Mouse (Mus musculus): ENCODE measurements around the gene Btbd16. TPM values are rescaled to one million over a fixed set of nuclear protein-coding genes. Genes with fewer than 3 reads are reported as not detected.

The Btbd16 gene
- polyA plus RNA-seq, 1 experiment from 2014 or later, result not detected

- no peaks in the 10 kb centered on the region for H3K36me3 ChIP-seq (ENCODE audit: control insufficient read depth, insufficient read depth, low read length)
- no peaks in the 10 kb centered on the region for H3K27me3 ChIP-seq (ENCODE audit: control insufficient read depth, insufficient read depth, low read length)
- no peak overlapping the region for H3K4me3 ChIP-seq (ENCODE audit: low read depth, low read length)
- H3K9ac ChIP-seq (ENCODE audit: low read length), result peak overlapping the region; percentile 41; the same call in 1 of the 2 replicates
- no peak overlapping the region for H3K4me2 ChIP-seq
- H3K4me1 ChIP-seq (ENCODE audit: control insufficient read depth, insufficient read depth, low read length), result peaks cover 13% of the 10 kb centered on the region
- no peak overlapping the region; the same call in 1 of the 2 replicates for H3K27ac ChIP-seq (ENCODE audit: low read depth, low read length)
- WGBS, result 18% methylated on average over 11 of the region's 11 CpGs
- ATAC-seq (ENCODE audit: low FRiP score) (no peak), DNase-seq (ENCODE audit: low spot score, missing footprints) (peak; percentile 90)
- H3K9me3 ChIP-seq (ENCODE audit: control insufficient read depth, low read length), result no peaks in the 10 kb centered on the region
These were observed 86.9 kb downstream of the Btbd16 start for GRCm38 (mm10) chr7:130860721-130861142.

- WGBS, result 70% methylated on average over 1 of the region's 1 CpGs
- H3K4me2 ChIP-seq, result no peak overlapping the region
- ATAC-seq (ENCODE audit: low FRiP score) (no peak), DNase-seq (ENCODE audit: low spot score, missing footprints) (no peak)
- peaks cover 17% of the 10 kb centered on the region for H3K4me1 ChIP-seq (ENCODE audit: control insufficient read depth, insufficient read depth, low read length)
- no peak overlapping the region for H3K27ac ChIP-seq (ENCODE audit: low read depth, low read length)
- no peaks in the 10 kb centered on the region for H3K9me3 ChIP-seq (ENCODE audit: control insufficient read depth, low read length)
- H3K27me3 ChIP-seq (ENCODE audit: control insufficient read depth, insufficient read depth, low read length), result no peaks in the 10 kb centered on the region
- H3K4me3 ChIP-seq (ENCODE audit: low read depth, low read length), result no peak overlapping the region
- no peak overlapping the region for H3K9ac ChIP-seq (ENCODE audit: low read length)
- no peaks in the 10 kb centered on the region for H3K36me3 ChIP-seq (ENCODE audit: control insufficient read depth, insufficient read depth, low read length)
These were observed 88.6 kb downstream of the Btbd16 start for GRCm38 (mm10) chr7:130862501-130862900.

- Histone ChIP-seq H3K4me3 (ENCODE audit: low read depth, low read length) (no peak overlapping the region), H3K9ac (ENCODE audit: low read length) (no peak overlapping the region), H3K27ac (ENCODE audit: low read depth, low read length) (no peak overlapping the region), H3K4me2 (no peak overlapping the region), H3K27me3 (ENCODE audit: control insufficient read depth, insufficient read depth, low read length) (no peaks in the 10 kb centered on the region), H3K4me1 (ENCODE audit: control insufficient read depth, insufficient read depth, low read length) (peaks cover 15% of the 10 kb centered on the region), H3K36me3 (ENCODE audit: control insufficient read depth, insufficient read depth, low read length) (no peaks in the 10 kb centered on the region), H3K9me3 (ENCODE audit: control insufficient read depth, low read length) (no peaks in the 10 kb centered on the region)
- ATAC-seq (ENCODE audit: low FRiP score), result no peak
- WGBS, result 79% methylated on average over 7 of the region's 7 CpGs
- DNase-seq (ENCODE audit: low spot score, missing footprints), result no peak
These were observed 90.8 kb downstream of the Btbd16 start for GRCm38 (mm10) chr7:130864711-130865110.

DNA sequence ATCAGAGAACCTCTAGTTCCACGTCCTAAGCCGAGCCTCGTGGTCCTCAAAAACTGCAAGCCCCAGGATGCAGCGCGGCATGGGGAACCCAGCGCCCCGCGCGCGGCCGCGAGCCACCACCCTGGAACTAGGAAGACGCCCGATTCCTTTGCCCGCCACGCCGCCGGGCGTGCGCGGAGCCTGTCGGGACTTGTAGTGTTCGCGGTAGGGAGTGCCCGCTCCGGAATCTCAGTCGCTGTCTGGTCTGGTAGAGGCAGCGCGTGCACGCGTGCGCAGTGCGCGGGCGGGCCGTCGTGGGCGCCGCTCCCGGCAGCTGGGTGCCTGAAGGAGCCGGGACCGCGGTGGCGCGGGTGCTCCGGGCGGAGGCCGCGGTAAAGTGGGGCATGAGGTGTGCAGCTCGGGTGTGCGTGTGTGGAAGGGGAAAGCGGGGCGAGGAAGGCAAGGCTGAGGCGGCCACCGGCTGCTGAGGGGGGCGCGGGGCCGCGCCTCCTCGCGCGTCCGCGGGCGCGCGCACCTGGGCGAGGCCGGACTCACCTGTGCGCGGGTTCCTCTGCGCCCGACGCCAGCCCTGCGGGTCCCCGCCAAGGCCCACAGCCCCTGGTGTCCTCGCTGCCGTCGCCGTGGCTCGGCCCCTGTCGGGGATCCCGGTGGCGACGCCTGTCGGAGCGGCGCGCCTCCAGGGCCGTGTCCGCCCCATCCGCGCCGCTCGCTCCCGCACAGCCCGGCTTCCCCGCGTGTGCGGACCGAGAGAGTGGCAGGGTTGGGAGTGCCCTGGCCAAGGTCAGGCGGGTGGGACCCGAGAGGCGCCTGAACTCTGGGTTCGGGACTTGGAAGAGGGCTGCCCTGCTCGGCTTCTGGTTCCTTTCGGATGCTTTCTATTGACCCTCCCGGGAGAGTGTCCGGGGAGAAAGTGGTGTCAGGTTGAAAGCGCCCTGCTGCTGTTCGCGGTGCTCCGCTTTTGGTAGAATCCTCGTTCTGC, 92.0 kb downstream of the Btbd16 start, which contains the start of gene Plekha1:
Gene Plekha1 (plus strand): TSS at position 144 of the 979 bp plus-strand sequence.
- under 1% methylated on average over 87 of the region's 114 CpGs for WGBS
- ATAC-seq (ENCODE audit: low FRiP score), result peak; percentile 97

DNA sequence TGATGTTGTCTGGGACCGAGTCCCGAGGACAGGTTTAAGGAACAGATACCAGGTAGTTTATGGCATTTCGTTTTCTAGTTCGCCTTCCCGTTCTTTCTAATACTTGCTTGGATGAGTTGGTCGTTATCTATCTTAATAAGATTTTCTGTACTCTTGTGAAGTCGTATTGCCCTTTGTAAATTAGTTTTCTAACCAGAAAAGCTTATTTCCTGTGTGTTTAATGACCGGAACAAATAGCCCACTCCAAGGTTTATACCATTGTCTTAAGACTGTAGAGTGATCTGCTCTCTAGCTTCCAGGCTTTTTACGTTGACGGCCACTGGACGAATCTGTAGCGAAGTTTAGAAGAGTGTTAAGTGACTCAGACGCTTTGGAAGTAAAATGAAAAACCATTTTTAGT, 92.8 kb downstream of the Btbd16 start:
- 2% methylated on average over 13 of the region's 13 CpGs for WGBS
- H3K4me2 ChIP-seq, result peak overlapping the region; percentile 61
- ATAC-seq (ENCODE audit: low FRiP score) (no peak), DNase-seq (ENCODE audit: low spot score, missing footprints) (peak; percentile 87)
- H3K27me3 ChIP-seq (ENCODE audit: control insufficient read depth, insufficient read depth, low read length), result no peaks in the 10 kb centered on the region
- H3K4me3 ChIP-seq (ENCODE audit: low read depth, low read length), result peak overlapping the region; percentile 89
- H3K36me3 ChIP-seq (ENCODE audit: control insufficient read depth, insufficient read depth, low read length), result no peaks in the 10 kb centered on the region
- H3K9ac ChIP-seq (ENCODE audit: low read length), result peak overlapping the region; percentile 91
- no peaks in the 10 kb centered on the region for H3K9me3 ChIP-seq (ENCODE audit: control insufficient read depth, low read length)
- H3K27ac ChIP-seq (ENCODE audit: low read depth, low read length), result no peak overlapping the region
- peaks cover 5% of the 10 kb centered on the region for H3K4me1 ChIP-seq (ENCODE audit: control insufficient read depth, insufficient read depth, low read length)

More for the DNA sequence above, 92.0 kb downstream of the Btbd16 start, which contains the start of gene Plekha1:
- DNase-seq (ENCODE audit: low spot score, missing footprints), result peak; percentile 99
- H3K4me1 ChIP-seq (ENCODE audit: control insufficient read depth, insufficient read depth, low read length), result peaks cover 7% of the 10 kb centered on the region
- no peaks in the 10 kb centered on the region for H3K9me3 ChIP-seq (ENCODE audit: control insufficient read depth, low read length)
- peak within 1 kb of the TSS; percentile 61 for H3K4me2 ChIP-seq
- H3K27me3 ChIP-seq (ENCODE audit: control insufficient read depth, insufficient read depth, low read length), result no peaks in the 10 kb centered on the region
- peak within 1 kb of the TSS; percentile 89 for H3K4me3 ChIP-seq (ENCODE audit: low read depth, low read length)
- H3K27ac ChIP-seq (ENCODE audit: low read depth, low read length), result peak within 1 kb of the TSS; percentile 35; the same call in 1 of the 2 replicates
- H3K9ac ChIP-seq (ENCODE audit: low read length), result peak within 1 kb of the TSS; percentile 91
- no peaks in the 10 kb centered on the region for H3K36me3 ChIP-seq (ENCODE audit: control insufficient read depth, insufficient read depth, low read length)

GRCm38 (mm10) chr7:130867256-130867655, 93.4 kb downstream of the Btbd16 start:
- Histone ChIP-seq H3K4me1 (ENCODE audit: control insufficient read depth, insufficient read depth, low read length) (peaks cover 5% of the 10 kb centered on the region; the same call in 1 of the 2 replicates), H3K36me3 (ENCODE audit: control insufficient read depth, insufficient read depth, low read length) (no peaks in the 10 kb centered on the region), H3K9ac (ENCODE audit: low read length) (no peak overlapping the region), H3K4me3 (ENCODE audit: low read depth, low read length) (no peak overlapping the region), H3K27me3 (ENCODE audit: control insufficient read depth, insufficient read depth, low read length) (no peaks in the 10 kb centered on the region), H3K4me2 (peak overlapping the region; percentile 23), H3K9me3 (ENCODE audit: control insufficient read depth, low read length) (no peaks in the 10 kb centered on the region), H3K27ac (ENCODE audit: low read depth, low read length) (no peak overlapping the region)
- WGBS, result 54% methylated on average over 3 of the region's 3 CpGs
- DNase-seq (ENCODE audit: low spot score, missing footprints), result no peak
- no peak for ATAC-seq (ENCODE audit: low FRiP score)

Other genes starting within 250 kb of the Btbd16 start
- 223 and 239 TPM in 2 replicates for gene Nsmce4a, start 201.0 kb upstream of the Btbd16 start, polyA plus RNA-seq (2014; fragmentation: Nextera tagmentation; extraction: Ambion mirVana)
- 45.8 and 47.3 TPM in 2 replicates for gene Tacc2, start 196.6 kb upstream of the Btbd16 start, polyA plus RNA-seq (2014; fragmentation: Nextera tagmentation; extraction: Ambion mirVana)
- gene Plekha1, start 91.7 kb downstream of the Btbd16 start, polyA plus RNA-seq (2014; fragmentation: Nextera tagmentation; extraction: Ambion mirVana), result 37.6 and 40.8 TPM in 2 replicates
- gene Htra1, start 162.0 kb downstream of the Btbd16 start, polyA plus RNA-seq (2014; fragmentation: Nextera tagmentation; extraction: Ambion mirVana), result 2.7 and 3.5 TPM in 2 replicates